Mouse (Mus musculus) kidney, adult 2 months (tissue): ENCODE results near the gene Fbxo40.

ENCODE experiments used
- CTCF ChIP-seq: fragments of 200-500 bp; conservative IDR thresholded peaks from 2 replicates; pipeline ENCODE4 v1.5.1; 2011; ENCODE audit warnings: low read depth, mild to moderate bottlenecking, control low read depth, low read length, moderate library complexity, mixed read lengths; ENCODE audit not compliant: insufficient read depth, insufficient read length
- POLR2A ChIP-seq: fragments of 200-500 bp; IDR thresholded peaks from one replicate; pipeline ENCODE4 v1.6.1; 2011; ENCODE audit warnings: low read depth, low read length, control low read depth

GRCm38 (mm10) chr16:36987399-36987798, 2.9 kb downstream of the Fbxo40 start:
- TF ChIP-seq POLR2A (no peak), CTCF (no peak)
